Mouse (Mus musculus): ENCODE measurements around the gene Xpnpep3. TPM values are rescaled to one million over a fixed set of nuclear protein-coding genes. Genes with fewer than 3 reads are reported as not detected.

The Xpnpep3 gene
- total RNA-seq, 2 experiments from 2014 or later = 15.1 to 15.4 TPM

DNA sequence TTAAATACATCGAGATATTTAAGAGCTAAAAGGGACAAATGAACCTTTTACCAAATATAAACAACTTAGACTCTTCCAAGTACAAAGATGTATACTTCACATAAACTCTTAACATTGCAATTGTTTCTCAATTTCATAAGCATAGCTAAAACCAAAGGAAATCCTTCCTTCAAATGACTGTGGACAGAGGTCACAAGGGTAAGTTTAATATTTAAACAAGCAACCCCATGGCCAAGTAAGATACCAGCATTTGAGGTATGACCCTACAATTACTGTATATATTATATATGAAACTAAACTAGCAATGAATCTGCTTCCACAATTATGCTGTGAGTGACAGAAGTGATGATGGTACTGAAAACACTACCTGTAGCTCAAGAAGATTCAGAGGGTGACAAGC, 35.7 kb upstream of the Xpnpep3 start:
- DNase-seq (ENCODE audit: extremely low spot score in 1 of 2, low spot score in 2 of 2) = no peak
- no peak for TF ChIP-seq CTCF (IDR thresholded peaks at IDR 0.05)
- H3K27ac ChIP-seq = no peak overlapping the region
- intact Hi-C loops (cut with DNase I) = no loop called here
- H3K4me3 ChIP-seq = no peak overlapping the region

DNA sequence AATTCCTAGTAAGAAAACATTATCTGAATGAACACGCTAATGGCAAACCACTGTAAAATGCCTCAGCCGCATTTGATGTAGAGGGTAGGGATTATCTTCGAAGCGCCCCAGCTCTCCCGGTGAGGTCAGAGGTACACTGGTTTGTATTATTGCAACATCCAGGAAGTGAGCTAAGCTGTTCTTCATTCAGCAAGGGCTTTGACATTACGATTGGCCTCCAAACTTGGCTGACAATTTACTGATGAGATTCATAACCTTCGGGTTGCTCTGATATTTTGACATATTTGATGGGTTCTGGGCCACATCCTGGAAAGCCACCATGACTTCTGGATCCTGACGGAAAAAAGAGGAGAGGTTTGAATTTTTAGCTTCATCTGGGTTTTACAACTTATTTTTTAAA, 34.7 kb upstream of the Xpnpep3 start:
- Histone ChIP-seq H3K27ac (no peak overlapping the region), H3K4me3 (no peak overlapping the region)
- intact Hi-C loops (cut with DNase I) = loop anchor here (5.0 kb wide), 1 partner anchor 282 kb away; no protein-coding TSS in a partner anchor
- DNase-seq (ENCODE audit: extremely low spot score in 1 of 2, low spot score in 2 of 2) = no peak
- TF ChIP-seq CTCF (IDR thresholded peaks at IDR 0.05) = no peak

DNA sequence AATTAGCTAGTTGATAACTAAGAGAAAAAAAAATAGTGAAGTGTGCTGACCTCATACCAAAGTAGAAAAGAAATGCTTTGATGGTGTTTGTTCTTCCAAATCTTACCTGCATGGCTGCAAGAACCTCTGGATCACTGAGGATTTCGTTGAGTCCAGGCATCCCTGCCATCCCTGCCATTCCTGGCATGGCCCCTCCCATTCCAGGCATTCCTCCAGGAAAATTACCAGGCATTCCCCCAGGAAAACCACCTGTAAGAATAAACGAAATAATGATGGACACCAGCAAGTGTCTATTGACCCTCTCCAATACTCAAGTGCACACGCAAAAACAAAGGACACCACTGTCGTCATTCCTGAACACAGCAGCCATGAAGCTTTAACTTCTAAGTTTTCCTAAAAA, 33.7 kb upstream of the Xpnpep3 start:
- Histone ChIP-seq H3K27ac (no peak overlapping the region), H3K4me3 (no peak overlapping the region)
- intact Hi-C loops (cut with DNase I) = loop anchor here (5.0 kb wide), 1 partner anchor 281 kb away; no protein-coding TSS in a partner anchor
- DNase-seq (ENCODE audit: extremely low spot score in 1 of 2, low spot score in 2 of 2) = no peak
- no peak for TF ChIP-seq CTCF (IDR thresholded peaks at IDR 0.05)

DNA sequence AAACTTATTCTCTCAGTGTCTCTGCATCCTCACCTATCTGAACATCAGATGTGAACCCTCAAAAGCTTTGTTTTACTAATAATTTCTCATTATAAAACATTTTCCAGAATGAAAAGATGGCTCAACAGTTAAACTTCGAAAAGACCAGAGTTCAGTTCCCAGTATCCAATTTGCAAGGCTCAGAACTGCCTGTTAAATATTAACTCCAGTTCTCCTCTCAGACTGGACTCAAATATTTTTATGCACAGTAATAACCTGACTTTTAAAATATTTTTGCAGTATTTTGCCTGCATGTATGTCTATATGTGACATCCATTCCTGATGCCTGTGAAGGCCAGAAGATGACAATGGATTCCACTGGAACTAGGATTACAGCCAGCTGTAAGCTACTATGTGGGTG, 31.3 kb upstream of the Xpnpep3 start:
- no peak for DNase-seq (ENCODE audit: extremely low spot score in 1 of 2, low spot score in 2 of 2)
- H3K4me3 ChIP-seq = no peak overlapping the region
- H3K27ac ChIP-seq = no peak overlapping the region
- no peak for TF ChIP-seq CTCF (IDR thresholded peaks at IDR 0.05)
- intact Hi-C loops (cut with DNase I) = loop anchor here (5.0 kb wide), 1 partner anchor 279 kb away; no protein-coding TSS in a partner anchor

DNA sequence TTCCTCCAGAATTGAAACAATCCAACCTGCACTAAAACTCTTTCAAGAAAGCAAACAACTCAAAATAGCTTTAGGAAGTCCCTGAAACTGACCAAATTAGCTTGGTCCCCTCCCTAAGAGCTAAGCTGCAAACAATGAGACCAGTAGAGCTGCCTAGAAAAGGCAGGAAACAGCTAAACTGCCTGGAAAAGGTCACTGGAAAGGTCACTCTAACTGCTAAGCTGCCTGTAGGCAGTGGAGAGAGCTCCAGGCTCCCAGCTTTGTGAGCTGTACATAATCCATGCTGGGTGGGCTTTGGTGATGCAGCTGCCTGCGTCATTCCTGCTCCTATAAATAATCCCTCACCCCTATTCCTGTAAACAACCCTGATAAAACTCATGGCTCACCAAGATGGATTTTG, 29.6 kb upstream of the Xpnpep3 start:
- intact Hi-C loops (cut with DNase I) = loop anchor here (10.0 kb wide), 1 partner anchor 254 kb away; no protein-coding TSS in a partner anchor
- DNase-seq (ENCODE audit: extremely low spot score in 1 of 2, low spot score in 2 of 2) = no peak
- no peak for TF ChIP-seq CTCF (IDR thresholded peaks at IDR 0.05)

DNA sequence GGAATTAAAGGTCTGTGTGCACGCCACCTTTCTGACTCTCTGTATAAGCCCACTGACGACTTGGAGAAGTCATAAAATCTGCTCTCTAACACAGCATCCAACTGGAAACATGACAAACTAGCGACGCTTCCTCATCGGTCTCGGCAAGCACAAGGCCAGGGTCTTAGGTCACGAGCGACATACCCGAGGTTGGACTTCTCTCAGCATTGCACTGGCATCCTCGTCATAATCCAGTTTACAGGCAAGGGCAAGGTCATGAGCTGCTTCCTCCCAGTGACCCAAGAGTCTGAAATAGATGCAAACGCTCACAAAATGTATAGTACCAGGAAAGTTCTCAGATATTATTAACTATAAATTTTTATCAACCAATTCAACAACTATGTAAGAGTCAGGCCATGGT, 25.3 kb upstream of the Xpnpep3 start:
- no peak overlapping the region for H3K27ac ChIP-seq
- DNase-seq (ENCODE audit: extremely low spot score in 1 of 2, low spot score in 2 of 2) = no peak
- intact Hi-C loops (cut with DNase I) = loop anchor here (10.0 kb wide), 1 partner anchor 250 kb away; no protein-coding TSS in a partner anchor
- no peak for TF ChIP-seq CTCF (IDR thresholded peaks at IDR 0.05)
- no peak overlapping the region for H3K4me3 ChIP-seq

More for the DNA sequence above, 29.6 kb upstream of the Xpnpep3 start:
- no peak overlapping the region for H3K27ac ChIP-seq
- no peak overlapping the region for H3K4me3 ChIP-seq

DNA sequence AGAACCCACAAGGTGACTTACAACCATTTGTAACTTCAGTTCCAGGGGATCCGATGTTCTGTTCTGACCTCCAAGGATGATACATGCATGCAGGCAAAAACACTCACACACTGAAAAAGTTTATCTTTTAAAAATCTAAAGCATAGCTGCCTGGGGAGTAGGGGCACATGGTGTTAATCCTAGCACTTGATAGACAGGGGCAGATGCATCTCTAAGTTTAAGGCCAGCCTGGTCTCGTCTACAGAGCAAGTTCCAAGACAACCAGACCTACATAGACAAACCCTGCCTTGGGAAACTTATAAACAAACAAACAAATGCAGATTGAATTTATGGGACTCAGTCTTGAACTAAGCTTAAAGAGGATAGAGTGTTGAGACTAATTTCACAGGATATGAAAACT, 21.1 kb upstream of the Xpnpep3 start:
- DNase-seq (ENCODE audit: extremely low spot score in 1 of 2, low spot score in 2 of 2) = no peak
- no peak overlapping the region for H3K4me3 ChIP-seq
- no peak overlapping the region for H3K27ac ChIP-seq
- no peak for TF ChIP-seq CTCF (IDR thresholded peaks at IDR 0.05)
- intact Hi-C loops (cut with DNase I) = loop anchor here (10.0 kb wide), 1 partner anchor 246 kb away; no protein-coding TSS in a partner anchor

DNA sequence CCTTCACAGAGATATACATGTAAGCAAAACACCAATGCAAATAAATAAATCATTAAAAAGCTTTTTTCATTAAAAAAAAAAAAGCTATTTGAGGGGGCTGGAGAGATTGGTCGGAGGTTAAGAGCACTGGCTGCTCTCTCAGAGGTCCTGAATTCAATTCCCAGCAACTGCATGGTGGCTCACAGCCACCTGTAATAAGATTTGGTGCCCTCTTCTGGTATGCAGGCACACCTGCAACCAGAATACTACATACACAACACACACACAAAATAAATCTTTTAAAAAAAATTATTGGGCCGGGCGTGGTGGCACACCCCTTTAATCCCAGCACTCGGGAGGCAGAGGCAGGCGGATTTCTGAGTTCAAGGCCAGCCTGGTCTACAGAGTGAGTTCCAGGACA, 13.6 kb upstream of the Xpnpep3 start:
- no peak overlapping the region for H3K4me3 ChIP-seq
- peak; percentile 29 for TF ChIP-seq CTCF (IDR thresholded peaks at IDR 0.05)
- intact Hi-C loops (cut with DNase I) = no loop called here
- H3K27ac ChIP-seq = no peak overlapping the region
- no peak for DNase-seq (ENCODE audit: extremely low spot score in 1 of 2, low spot score in 2 of 2)

DNA sequence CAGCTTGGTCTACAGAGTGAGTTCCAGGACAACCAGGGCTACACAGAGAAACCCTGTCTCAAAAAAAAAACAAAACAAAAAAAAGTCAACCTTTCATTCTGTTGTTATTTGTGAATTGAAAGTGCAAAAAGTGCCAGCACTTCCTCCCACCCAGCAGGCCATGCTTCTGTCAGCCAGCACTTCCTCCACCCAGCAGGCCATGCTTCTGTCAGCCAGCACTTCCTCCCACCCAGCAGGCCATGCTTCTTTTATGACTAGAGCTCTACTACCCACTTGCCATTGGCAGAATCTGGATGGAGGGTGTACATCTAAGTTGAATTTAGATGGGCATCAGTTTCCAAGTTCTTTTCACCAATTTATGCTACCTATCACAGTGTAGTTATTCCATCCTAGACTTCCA, 6.9 kb upstream of the Xpnpep3 start:
- Histone ChIP-seq H3K4me3 (no peak overlapping the region), H3K27ac (no peak overlapping the region)
- peak; percentile 17 to 43 for DNase-seq (ENCODE audit: extremely low spot score in 1 of 2, low spot score in 2 of 2)
- TF ChIP-seq CTCF (IDR thresholded peaks at IDR 0.05) = no peak
- intact Hi-C loops (cut with DNase I) = no loop called here

DNA sequence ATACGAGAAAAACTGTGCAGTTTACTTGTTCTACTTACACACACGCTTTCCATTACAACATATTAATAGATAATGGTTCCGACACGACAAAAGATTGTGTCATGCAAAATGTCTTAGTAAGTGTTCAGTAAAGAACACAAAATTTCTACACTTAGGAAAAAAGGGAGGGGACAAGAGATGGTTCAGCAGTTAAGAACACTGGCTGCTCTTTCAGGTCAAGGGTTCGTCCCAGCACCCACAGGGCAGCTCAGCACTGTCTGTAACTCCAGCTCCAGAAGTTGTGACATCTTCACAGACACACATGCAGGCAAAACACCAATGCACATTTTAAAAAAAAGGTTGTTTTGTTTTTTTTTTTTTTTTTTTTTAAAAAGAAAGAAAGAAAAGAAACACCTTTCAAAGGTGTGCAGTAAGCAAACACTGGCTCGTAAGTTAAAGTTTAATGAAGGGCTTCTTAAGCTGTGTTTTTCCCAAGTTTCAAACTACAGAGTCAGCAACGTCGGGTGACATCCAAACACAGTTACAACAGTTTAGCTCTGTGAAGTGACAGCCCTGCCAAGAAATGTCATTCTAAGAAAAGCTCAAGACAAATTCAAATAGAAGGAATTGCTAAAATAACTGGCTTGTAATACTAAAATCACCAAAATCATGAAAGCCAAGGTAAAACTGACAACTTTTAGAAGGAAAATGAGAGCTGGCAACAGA, 5.6 kb upstream of the Xpnpep3 start:
- Histone ChIP-seq H3K27ac (no peak overlapping the region), H3K4me3 (no peak overlapping the region)
- intact Hi-C loops (cut with DNase I) = no loop called here
- no peak for DNase-seq (ENCODE audit: extremely low spot score in 1 of 2, low spot score in 2 of 2)
- TF ChIP-seq CTCF (IDR thresholded peaks at IDR 0.05) = no peak

DNA sequence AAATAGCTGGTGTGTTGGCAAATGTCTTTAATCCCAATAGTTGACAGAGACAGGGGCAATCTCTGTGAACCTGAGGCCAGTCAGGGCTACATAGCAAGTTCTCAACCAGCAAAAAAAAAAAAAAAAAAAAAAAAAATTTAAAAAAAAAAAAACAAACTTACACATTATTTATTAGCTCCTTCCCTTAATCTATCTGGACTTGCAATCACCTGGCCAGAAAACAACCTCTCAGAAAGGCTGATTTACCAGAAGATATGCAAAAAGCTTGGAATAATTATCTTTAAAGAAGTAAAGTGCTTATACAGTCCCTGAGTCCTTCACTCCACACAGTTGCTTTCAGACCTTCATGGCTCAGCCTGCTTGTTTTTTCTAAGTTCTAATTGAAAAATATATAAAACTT, 1.7 kb upstream of the Xpnpep3 start:
- intact Hi-C loops (cut with DNase I) = no loop called here
- peak overlapping the region; percentile 80 for H3K4me3 ChIP-seq

DNA sequence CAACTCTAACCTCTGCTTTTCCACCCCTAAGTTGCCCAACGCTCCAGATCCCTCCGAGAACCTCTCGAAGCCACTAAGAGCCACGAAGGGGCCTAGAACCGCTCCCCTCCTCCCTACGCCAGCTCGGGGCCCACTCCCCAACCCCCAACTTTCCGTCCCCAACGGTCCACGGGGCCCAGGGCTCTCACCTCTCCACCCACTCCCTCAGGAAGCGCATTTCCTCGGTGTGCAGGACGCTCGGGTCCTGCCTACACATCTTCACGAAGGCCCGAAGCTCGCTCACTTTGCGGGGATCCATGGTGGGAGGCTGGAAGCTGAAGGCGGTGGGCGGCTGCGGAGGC, 671 bp upstream of the Xpnpep3 start:
- DNase-seq (ENCODE audit: extremely low spot score in 1 of 2, low spot score in 2 of 2) = no peak
- TF ChIP-seq CTCF (IDR thresholded peaks at IDR 0.05) = no peak
- intact Hi-C loops (cut with DNase I) = no loop called here
- peak overlapping the region; percentile 80 for H3K4me3 ChIP-seq
- peak overlapping the region; percentile 100 for H3K27ac ChIP-seq

More for the DNA sequence above, 1.7 kb upstream of the Xpnpep3 start:
- no peak overlapping the region; the same call in 1 of the 2 replicates for H3K27ac ChIP-seq
- TF ChIP-seq CTCF (IDR thresholded peaks at IDR 0.05) = no peak
- DNase-seq (ENCODE audit: extremely low spot score in 1 of 2, low spot score in 2 of 2) = no peak

DNA sequence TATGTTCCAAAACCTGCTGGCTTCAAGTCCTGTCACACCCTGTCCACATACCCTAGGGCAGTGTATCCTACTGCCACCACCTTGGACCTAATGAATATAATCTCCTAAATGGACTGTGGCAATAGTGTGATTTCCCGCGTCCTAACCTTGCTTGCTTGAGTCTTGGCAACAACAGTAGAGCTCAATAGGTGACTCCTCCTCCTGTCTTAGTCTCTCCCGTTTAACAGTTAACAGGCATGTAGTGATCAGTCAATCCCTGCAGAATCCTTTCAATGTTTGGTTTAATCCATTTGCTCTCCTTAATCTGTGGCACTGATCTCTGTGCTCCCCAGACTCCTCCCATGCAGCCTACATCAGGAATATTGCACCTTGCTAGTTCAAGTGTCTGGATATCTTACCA, 5.1 kb downstream of the Xpnpep3 start:
- intact Hi-C loops (cut with DNase I) = no loop called here
- DNase-seq (ENCODE audit: extremely low spot score in 1 of 2, low spot score in 2 of 2) = no peak
- Histone ChIP-seq H3K4me3 (no peak overlapping the region), H3K27ac (no peak overlapping the region)
- no peak for TF ChIP-seq CTCF (IDR thresholded peaks at IDR 0.05)

Data from left cerebral cortex, adult 2 months (tissue).